Mouse (Mus musculus): ENCODE results near the gene Plaur. TPM values are rescaled to one million over a fixed set of nuclear protein-coding genes. Genes with fewer than 3 reads are reported as not detected.

Plaur gene
- total RNA-seq (2014; fragmentation: Nextera tagmentation) (19.0 and 20.5 TPM in 2 replicates), total RNA-seq (2017) (23.9 and 26.2 TPM in 2 replicates)

DNA sequence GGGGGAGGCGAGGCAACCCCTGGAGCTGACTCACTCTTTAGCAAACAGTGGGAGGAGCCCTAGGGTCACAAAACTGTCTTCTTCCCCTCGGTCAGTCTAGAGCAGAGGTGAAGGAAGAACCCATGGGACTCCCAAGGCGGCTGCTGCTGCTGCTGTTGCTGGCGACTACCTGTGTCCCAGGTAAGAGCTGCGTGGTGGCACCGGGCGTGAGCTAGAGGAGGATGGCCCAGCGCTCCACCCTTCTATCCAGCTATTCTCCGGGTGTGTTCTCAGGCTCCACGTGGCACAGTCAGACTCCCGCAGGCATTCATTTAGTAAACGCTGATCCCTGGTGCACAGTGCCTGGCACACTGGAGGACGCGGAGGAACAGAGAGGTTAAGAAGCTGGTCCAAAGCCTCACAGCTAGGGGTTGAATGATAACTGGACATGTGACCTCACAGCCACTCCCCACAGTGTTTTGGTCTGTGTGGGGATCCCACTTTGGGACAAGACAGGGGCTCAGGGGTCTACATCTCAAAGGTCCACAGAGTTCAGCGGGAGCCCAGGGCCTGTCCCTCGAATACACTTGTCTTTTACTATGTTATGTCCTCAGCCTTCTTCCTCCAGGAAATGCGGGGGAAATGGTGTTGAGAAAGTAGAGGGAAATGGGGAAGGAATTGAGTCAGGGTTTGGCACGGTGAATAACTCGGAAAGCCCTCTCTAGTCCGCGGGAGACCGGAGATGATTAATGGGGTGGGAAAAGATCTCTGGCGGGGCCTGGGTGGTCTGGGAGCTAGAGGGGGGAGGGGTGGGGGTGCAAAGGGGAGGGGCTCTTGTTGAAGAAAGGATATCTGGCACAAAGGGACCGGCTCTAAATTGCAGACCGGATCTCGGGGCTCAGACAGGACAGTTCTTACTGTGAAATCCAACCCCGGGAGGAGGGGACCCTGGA lies at the start of gene Plaur:
Gene Plaur (plus strand): TSS at position 97 of the 932 bp plus-strand sequence.
- ATAC-seq (replicated peaks; ENCODE audit: poor library complexity, severe bottlenecking): peak; percentile 49

DNA sequence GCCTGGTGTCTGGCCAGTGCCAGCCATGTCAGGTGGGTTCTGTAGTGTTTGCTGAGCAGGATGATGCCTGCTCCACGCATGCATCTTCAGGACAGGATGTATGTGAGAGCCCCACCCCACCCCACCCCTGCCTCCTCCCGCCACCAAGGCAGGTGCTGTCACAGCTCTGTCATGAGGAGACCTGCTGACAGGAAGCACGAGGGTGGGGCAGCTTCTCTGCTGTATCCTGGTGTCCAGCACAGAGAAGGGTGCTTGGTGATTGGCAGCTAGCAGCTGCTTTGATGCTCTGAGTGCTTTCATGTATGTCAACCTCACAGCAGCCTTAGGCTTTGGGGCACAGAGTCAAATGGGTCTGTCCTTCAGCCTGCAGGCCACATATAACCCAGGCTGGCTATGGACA lies 48.7 kb upstream of the Plaur start:
- no peak for ATAC-seq (replicated peaks; ENCODE audit: poor library complexity, severe bottlenecking)

DNA sequence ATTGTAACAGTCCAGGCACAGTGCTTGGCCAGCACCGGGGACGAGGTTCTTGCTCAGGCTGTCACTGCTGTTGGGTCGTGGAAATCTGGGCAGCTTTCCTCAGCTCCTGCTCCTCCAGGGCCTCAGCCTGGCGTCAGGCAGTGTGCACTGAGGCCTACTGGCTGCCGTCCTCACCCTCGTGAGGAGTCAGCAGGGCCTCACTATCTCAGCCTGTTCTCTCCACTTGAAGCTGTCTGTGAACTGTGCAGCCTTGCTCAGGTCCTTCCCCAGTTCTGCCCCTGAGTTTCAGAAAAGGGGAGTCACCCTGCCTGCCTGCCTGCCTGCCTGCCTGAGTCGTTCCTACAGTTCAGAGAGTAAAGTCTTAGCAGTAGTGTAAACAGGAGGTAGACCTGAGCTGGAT lies 47.0 kb upstream of the Plaur start:
- ATAC-seq (replicated peaks; ENCODE audit: poor library complexity, severe bottlenecking): no peak

DNA sequence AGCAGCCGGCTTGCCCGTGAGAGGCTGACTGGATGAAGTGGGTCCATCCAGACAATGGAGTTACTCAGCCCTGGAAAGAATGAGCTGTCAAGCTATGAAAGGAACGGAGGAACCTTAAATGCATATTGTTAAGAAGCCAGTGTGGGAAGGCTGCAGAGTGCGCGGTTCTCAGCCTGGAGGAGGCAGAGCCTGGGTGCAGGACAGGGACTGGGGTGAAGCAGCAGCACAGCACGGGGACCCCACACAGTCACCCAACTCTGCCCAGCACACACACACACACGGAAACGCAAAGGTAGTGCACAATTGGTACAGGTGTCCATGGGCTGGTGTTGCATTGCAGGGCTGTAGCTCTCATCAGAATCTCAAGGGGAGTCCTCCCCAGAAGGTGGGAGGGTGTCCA lies 42.7 kb upstream of the Plaur start:
- ATAC-seq (replicated peaks; ENCODE audit: poor library complexity, severe bottlenecking): no peak

DNA sequence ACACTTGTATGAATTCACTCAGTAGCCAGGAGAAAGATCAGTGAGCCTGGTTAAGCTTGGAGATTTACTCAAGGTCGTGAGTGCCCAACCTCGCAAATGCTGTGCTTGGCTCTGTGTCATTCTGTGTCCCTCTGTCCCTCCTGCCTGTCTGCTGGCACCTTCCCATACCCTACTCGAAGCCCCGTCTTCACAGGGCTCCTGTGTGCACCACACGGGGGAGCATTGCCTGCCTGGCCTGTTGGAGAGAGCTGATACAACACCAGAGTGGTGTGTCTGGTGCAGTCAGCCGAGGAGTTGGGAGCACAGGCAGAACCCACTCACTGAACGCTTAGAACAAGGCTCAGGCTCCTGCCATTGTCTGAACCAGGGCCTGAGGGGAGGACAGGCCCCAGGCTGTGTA lies 40.6 kb upstream of the Plaur start:
- no peak for ATAC-seq (replicated peaks; ENCODE audit: poor library complexity, severe bottlenecking)

DNA sequence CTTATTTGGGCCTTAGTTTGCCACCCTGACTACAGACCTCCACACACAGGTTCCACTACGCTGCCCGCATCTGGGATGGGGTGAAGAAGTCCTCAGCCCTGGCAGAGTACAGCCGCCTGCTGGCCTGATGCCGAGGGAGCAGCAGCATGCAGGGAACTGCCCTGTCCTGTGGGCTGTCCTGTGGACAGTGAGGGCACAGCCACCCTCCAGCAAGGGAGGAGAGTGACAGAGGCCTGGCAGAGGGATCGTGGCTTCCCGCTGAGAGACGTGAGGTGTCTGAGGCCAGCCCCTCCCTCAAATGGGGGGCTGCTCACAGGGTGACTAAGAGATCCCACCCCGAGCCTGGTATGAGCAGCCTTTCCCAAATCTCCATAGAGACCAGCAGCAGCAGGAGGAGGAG lies 40.0 kb upstream of the Plaur start:
- no peak for ATAC-seq (replicated peaks; ENCODE audit: poor library complexity, severe bottlenecking)

DNA sequence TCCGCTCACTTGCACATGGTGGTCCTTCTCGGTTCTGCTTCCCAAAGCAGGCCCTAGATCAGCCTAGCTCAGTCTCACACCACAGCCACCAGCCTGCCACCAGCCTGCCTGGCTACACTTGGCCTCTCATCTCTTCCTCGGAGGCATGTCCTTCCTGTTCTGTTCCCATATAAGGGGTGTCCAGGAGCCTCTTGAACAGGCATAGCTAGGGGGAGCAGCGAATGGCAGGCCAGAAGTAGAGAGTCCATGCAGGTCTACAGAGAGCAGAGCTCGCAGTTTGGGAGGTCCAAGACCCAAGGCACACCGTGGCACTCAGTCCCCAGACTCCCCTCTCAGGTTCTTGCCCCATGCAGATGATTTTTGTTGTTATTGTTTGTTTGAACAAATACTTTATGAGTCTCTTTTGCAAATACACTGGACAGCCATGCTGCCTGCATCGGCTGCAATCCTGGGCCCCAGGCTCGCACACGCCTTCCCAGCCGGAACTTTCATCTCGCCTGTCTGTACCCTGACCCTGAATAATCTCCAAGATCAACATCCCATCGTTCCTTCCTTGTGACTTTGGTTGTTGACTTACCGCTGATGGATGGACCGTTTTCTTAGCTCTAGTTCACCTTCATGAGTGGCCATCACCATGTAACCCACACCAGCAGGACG lies 39.0 kb upstream of the Plaur start:
- ATAC-seq (replicated peaks; ENCODE audit: poor library complexity, severe bottlenecking): no peak

DNA sequence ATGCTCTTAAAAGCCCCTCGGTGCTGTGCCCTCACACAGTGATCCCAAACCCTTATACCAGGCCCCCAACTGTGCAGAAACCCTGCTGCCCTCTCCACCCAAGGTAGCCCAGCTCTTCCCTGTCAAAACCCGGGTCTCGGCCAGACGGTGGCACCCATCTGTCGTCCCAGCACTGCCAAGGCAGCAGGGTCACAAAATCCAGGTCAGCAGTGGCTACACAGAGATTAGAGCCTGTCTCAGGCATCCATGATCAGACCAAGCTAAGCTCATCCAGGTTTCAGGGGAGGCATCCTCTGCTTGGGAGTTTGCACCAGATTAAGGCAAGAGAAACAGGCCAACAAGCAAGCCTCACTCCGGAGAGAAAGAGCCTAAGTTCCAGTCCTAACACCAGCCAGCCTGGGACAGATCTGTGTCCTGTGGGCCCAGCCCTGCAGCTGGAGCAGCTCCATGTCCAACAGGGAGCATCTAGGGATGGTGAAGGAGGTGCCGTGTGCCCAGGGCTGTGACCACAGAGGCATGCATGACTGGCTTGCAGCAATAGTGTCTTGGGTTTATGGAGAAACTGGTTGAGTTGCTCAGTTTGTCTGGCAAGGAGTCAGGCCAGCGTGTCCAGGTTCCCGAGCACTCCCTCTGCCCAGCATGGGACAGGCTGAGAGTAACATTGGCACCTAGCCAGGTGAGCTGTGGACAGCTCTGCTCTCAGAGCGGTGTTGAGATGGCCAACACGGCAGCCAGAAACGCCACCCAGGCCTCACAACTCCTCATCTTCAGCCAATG lies 38.1 kb upstream of the Plaur start:
- ATAC-seq (replicated peaks; ENCODE audit: poor library complexity, severe bottlenecking): no peak

DNA sequence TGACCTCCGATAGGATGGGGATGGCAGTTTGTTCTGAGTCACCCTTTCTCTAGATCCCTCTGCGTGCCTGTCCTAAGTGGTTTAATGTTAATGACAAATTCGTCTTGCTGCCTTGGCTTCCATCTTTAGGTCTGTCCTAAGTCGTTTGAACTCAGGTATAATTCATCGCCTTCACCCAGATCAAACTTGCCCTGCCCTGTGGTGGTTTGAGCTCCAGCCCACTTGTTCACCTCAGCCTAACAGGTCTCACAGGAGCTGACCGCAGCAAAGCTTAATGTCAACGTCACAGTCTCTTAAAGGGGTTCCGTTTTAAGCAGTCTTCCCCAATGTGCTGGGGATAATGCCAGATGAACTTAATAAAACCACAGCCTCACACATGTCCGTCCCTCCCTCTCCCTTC lies 36.4 kb upstream of the Plaur start:
- ATAC-seq (replicated peaks; ENCODE audit: poor library complexity, severe bottlenecking): no peak

DNA sequence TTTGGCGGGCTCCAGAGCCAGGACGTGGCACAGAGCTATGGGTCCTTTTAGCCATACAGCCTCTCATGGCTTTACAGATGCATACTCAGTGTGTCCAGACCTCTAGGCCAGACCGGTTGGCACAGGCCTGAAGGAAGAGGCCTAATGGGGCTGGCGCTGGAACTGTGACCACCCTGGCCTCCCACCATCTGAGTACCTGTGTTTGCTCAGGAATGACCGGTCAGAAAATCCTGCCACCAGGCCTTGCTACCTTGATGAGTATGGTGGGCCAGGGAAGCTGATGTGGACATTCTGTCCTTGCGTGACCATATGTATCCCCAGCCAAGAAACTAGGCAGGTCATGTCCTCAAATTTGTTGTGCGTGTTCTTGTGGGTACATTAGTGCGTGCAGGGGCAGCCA lies 35.1 kb upstream of the Plaur start:
- no peak for ATAC-seq (replicated peaks; ENCODE audit: poor library complexity, severe bottlenecking)

DNA sequence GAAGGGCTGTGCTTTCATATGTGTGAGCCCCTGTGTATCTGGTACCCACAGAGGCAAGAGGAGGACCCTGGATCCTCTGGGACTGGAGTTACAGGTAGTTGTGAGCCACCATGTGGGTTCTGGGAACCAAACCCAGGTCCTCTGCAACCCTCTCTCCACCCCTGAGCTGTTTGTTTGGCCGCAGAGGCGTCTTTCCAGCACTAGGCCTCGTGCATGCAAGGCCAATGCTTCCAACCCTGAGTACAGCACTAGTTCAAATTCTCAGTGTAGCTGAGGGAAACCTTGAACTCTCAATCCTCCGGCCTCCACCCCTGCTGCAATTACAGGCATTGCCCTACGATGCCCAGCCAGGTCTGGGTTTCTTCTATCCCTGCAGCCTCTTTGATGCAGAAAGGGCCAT lies 33.6 kb upstream of the Plaur start:
- no peak for ATAC-seq (replicated peaks; ENCODE audit: poor library complexity, severe bottlenecking)

DNA sequence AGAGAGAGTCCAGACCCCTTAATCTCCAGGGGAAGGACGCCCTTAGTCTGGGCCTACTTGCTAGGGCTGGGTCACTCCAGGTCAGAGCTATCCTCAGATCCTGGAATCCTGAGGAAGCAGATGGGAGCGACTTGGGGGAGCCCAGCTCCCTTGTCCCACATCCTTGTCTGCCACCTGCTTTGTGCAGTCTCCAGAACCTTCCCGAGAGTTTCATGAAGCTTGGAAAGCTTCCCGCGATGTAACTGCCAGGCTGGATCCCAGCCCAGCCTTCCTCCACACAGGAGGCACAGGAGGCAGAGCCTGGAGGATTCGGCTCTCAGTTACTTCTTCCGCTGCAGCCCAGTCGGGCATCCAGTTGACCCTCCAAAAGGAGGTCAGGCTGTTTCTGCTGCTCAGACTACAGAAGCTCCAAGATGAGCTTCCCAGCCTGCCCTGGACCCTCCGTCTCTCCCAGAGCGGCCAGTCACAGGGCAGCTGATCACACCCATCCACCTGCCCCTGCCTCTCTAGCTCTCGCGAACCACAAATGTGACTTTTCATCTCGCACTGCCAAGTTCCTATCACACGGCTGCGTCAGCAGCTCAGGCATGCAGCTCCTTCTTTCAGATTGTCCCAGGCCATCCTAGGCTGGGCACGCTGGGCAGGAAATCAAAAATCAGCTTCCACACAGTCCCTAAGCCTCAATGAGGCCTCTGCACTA lies 32.7 kb upstream of the Plaur start:
- ATAC-seq (replicated peaks; ENCODE audit: poor library complexity, severe bottlenecking): no peak

DNA sequence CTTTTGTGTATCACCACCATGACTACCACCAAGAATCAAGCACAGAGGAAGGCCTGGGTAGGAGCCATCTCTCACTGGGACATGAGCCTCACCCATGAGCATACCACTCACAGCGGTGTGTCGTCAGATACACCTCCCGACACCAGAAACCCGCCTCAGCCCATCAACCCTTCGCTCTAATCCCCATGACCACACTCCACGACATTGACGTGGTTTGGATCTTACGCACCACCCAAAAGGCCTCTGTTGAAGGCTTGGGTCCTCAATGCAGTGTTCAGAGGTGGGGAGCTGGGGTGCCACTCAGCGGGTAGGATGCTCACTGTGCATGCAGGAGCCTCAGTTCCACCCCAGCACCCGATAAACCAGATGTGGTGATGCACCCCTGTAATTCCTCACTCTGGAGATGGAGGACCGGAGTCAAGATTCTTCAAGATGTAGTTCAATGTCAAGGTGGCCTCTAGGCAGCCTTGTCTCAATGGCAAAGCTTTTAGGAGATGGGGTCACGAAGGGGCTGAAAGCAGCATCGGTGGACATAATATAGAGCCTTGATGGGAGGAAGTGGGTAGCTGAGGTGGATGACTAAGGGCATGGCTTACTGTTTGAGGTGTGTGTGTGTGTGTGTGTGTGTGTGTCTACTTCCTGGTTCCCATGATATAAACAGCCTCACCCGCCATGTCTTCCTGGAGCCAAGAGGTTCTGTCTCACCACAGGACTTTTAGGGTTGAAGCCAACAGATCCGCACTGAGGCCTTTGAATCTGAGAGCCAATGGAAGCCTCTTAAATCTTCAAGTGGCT lies 31.5 kb upstream of the Plaur start:
- no peak; the same call in 1 of the 2 replicates for ATAC-seq (replicated peaks; ENCODE audit: poor library complexity, severe bottlenecking)

DNA sequence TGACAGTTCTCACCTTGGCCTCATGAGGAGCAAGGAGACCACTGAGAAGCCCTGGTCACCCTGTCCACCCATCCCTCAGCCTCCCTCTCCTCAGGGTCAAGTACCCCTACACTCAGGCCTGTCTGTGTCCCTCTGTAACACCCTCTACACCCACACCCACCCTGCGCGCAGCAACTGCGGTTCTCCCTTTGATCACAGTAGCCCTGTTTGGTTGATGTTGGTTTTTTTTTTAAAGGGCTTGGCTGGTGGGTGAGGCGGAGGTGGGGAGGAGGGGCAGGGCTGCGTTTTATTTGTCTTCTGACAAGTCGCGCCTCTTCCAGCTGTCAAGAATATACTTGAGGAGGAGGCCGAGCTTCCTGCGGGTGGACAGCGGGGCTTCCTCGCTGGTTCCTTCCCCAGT lies 30.6 kb upstream of the Plaur start:
- no peak for ATAC-seq (replicated peaks; ENCODE audit: poor library complexity, severe bottlenecking)

DNA sequence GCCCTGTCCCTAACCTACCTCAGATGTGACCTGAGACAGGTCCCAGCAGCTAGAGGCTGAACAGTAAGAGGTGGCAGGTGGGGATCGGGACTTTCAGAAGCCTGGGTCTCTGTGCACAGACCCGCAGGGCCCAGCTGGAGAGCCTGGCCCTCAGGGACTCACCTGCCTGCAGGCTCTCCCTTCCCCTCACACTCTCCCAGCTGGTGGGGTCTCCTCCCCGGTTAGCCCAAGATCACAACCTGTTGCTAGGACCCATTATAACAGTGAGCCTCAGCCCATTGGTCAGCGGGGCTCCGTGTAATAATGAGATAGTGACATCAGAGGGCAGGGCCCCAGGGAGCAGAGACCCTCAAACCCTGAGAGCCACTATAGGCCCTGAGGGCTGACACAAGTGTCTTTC lies 27.0 kb upstream of the Plaur start:
- no peak for ATAC-seq (replicated peaks; ENCODE audit: poor library complexity, severe bottlenecking)

DNA sequence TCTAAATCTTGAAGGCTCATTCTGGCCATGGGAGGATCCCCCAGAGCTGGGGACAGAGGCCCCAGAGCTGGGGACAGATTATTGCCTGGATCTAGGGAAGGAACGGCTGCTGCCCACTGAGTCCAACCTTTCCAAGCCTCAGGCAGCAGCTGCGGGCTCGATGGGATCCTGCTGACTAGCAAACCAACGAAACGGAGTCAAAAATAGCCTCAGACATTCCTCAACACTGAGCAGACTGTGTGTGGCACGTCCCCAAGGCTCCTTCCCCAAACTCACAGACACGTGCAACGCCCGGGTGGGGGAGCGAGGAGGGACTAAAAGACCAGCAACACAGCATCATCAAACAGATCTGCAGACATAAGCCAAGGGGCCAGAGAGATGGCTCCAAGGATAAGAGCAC lies 24.3 kb upstream of the Plaur start:
- no peak for ATAC-seq (replicated peaks; ENCODE audit: poor library complexity, severe bottlenecking)

DNA sequence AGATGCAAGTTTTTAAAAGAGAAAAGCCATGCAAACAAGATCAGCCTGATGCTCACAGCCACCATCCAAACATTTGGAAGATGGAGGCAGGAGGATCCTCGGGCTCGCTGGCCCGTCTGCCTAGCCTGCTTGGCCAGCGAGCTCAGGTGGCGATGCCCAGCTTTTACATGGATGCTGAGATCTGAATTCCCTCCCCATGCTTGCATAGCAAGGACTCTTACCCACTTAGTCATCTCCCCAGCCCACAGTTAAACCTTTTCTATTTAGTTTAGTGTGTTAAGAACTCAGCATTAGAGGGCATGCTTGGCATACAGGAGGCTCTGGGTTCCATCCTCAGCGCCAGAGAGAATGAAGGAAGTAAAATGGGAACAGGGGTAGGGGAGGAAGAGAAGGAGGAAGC lies 23.1 kb upstream of the Plaur start:
- no peak for ATAC-seq (replicated peaks; ENCODE audit: poor library complexity, severe bottlenecking)

DNA sequence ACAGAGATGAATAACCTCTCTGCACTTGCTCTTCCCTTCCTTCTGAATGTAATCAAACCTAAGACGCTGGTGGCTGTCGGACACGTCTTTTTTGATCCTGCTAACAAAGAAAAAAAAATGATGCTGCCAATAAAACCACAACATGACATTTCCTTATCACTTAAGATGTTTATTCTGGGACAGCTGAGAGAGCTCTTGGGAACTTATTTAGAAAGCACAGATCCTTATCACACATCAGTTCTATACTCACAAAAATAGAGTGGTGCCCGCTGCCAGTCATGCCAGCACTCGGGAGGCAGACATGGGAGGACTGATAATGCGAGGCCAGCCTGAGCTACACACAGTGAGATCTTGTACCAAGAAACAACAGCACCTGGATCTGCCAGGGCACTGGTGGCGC lies 22.4 kb upstream of the Plaur start:
- no peak for ATAC-seq (replicated peaks; ENCODE audit: poor library complexity, severe bottlenecking)

DNA sequence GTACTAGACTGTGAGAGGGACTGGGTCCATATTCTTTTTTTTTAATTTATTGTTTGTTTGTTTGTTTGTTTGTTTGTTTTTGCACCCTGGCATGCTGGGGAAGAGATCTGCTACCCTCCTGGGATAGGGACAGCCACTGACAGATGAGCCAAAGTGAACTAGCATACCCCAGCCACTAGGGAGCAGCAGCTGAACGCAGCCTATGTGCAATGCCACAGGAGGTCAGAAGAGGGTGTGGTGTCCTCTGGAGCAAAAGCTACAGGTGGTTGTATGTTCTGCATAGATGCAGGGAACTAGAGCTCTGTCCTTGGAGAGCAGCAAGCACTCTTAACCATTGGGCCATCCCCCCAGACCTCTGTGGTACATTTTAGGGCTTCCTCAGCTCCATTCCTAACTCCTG lies 20.5 kb upstream of the Plaur start:
- peak; percentile 73 for ATAC-seq (replicated peaks; ENCODE audit: poor library complexity, severe bottlenecking)

DNA sequence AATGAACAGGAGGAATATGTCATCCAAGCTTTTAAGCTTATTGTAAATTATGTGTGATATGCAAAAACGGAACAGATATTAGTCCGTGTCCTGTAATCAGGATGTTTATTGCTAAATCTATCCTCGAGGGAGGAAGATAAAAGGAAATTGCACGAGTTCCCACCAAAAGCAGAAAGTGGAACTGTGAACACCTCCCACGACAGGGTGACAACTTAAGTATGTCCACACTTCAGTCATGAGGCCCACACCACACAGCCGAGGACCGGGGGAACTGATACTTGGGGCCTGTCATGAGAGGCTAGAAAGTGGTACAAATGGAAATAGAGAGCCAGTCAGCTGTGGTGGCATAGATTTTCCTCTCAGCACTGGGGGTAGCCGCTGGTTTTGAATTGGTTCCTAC lies 20.0 kb upstream of the Plaur start:
- peak; percentile 81 for ATAC-seq (replicated peaks; ENCODE audit: poor library complexity, severe bottlenecking)

Data from granulocyte monocyte progenitor cell, adult 5-6 weeks (primary cell).